Mouse (Mus musculus): ENCODE results near the gene Alpi.

- TF ChIP-seq CTCF (conservative IDR thresholded peaks at IDR 0.05; ENCODE audit: insufficient read depth, insufficient read length, low read depth, low read length) (no peak), POLR2A (IDR thresholded peaks at IDR 0.05; ENCODE audit: low read depth, low read length) (no peak)
These were observed 41.7 kb upstream of the Alpi start for GRCm38 (mm10) chr1:87143141-87143540.
